Comparison of ENCODE assay signal across 24 mouse cellular contexts in genomic region chr10:66992591-66992990, GRCm38 (mm10).
"Had no signal": no experiment of that assay in that cellular context is flagged by ENCODE, and none has a peak within 500 bp of the region (broad histone marks: within the 10 kb centered on the region; RNA-seq: fewer than 3 reads in every experiment).

No protein-coding gene starts in this region.

- H3K4me2 ChIP-seq: heart, embryonic 11.5 days; heart, embryonic 13.5 days; heart, embryonic 15.5 days; hindbrain, embryonic 13.5 days; hindbrain, embryonic 15.5 days; limb, embryonic 13.5 days; limb, embryonic 15.5 days; liver, embryonic 12.5 days had no signal

- H3K27me3 ChIP-seq: heart, embryonic 13.5 days; heart, embryonic 15.5 days; hindbrain, embryonic 13.5 days; hindbrain, embryonic 15.5 days; limb, embryonic 13.5 days; limb, embryonic 15.5 days; liver, embryonic 12.5 days had no signal

- H3K4me3 ChIP-seq: heart, adult 2 months; heart, embryonic 13.5 days; heart, embryonic 15.5 days; hindbrain, embryonic 13.5 days; hindbrain, embryonic 15.5 days; layer of hippocampus, adult 2 months; limb, embryonic 13.5 days; limb, embryonic 15.5 days; liver, embryonic 12.5 days had no signal

- DNase-seq: gastrocnemius, postnatal 14 days; gastrocnemius, postnatal 36 days; heart, adult 11 months; heart, adult 2 months; heart, postnatal 14 days; heart, postnatal 36 days; kidney, adult 18-20 months; kidney, adult 8-10 months; kidney, postnatal 10 days; kidney, postnatal 25 days; kidney, postnatal 4 days; layer of hippocampus, postnatal 36 days; left cerebral cortex, postnatal 4 days had no signal

- H3K36me3 ChIP-seq: heart, embryonic 13.5 days; heart, embryonic 15.5 days; hindbrain, embryonic 13.5 days; hindbrain, embryonic 15.5 days; limb, embryonic 13.5 days; limb, embryonic 15.5 days; liver, embryonic 12.5 days had no signal

- H3K27ac ChIP-seq: heart, adult 2 months; heart, embryonic 13.5 days; heart, embryonic 15.5 days; hindbrain, embryonic 13.5 days; hindbrain, embryonic 15.5 days; hindbrain, postnatal 0 days; layer of hippocampus, adult 2 months; limb, embryonic 13.5 days; limb, embryonic 15.5 days; liver, embryonic 12.5 days had no signal

- H3K9me3 ChIP-seq: heart, embryonic 15.5 days; hindbrain, embryonic 13.5 days; hindbrain, embryonic 15.5 days had no signal

- ATAC-seq: hindbrain, postnatal 0 days; intestine, embryonic 16.5 days; liver, embryonic 12.5 days had no signal

- H3K9ac ChIP-seq: heart, embryonic 13.5 days; heart, embryonic 15.5 days; hindbrain, embryonic 13.5 days; hindbrain, embryonic 15.5 days; limb, embryonic 13.5 days; limb, embryonic 15.5 days; liver, embryonic 12.5 days had no signal
